Mouse (Mus musculus) MEL (cell line): ENCODE results near the gene Cep170b. TPM values are rescaled to one million over a fixed set of nuclear protein-coding genes. Genes with fewer than 3 reads are reported as not detected.

Source experiments
- BHLHE40 ChIP-seq: IDR thresholded peaks from 2 replicates; pipeline ENCODE4 v1.6.1; 2012; ENCODE audit warnings: low read depth, mild to moderate bottlenecking, inconsistent platforms, low read length, improper control_type of control experiment, borderline replicate concordance
- CHD1 ChIP-seq: IDR thresholded peaks from 2 replicates; pipeline ENCODE4 v1.6.1; 2012; ENCODE audit warnings: low read depth, mild to moderate bottlenecking, inconsistent platforms, low read length, improper control_type of control experiment
- CTCF ChIP-seq, 3 experiments: IDR thresholded peaks in 2 of 3; conservative IDR thresholded peaks in 1 of 3; 2 replicates each; pipeline ENCODE4 v1.5.1; 2011 to 2012; ENCODE audit warnings: low read length in 3 of 3, low read depth in 2 of 3, mild to moderate bottlenecking in 2 of 3, improper control_type of control experiment in 1 of 3, inconsistent platforms in 1 of 3, mixed read lengths in 1 of 3, moderate library complexity in 1 of 3; ENCODE audit not compliant: control insufficient read depth in 1 of 3, insufficient read depth in 1 of 3, poor library complexity in 1 of 3, severe bottlenecking in 1 of 3
- EP300 ChIP-seq, 2 experiments: IDR thresholded peaks; 2 replicates each; pipeline ENCODE4 v1.6.1; 2011; ENCODE audit warnings: improper control_type of control experiment in 2 of 2, low read length in 2 of 2, low read depth in 1 of 2, mild to moderate bottlenecking in 1 of 2
- ETS1 ChIP-seq: IDR thresholded peaks from 2 replicates; pipeline ENCODE4 v1.6.1; 2012; ENCODE audit warnings: low read depth, mild to moderate bottlenecking, inconsistent platforms, low read length, improper control_type of control experiment, moderate library complexity
- GATA1 ChIP-seq: IDR thresholded peaks from 2 replicates; pipeline ENCODE4 v1.6.1; 2011; ENCODE audit warnings: low read depth, low read length, improper control_type of control experiment
- HCFC1 ChIP-seq: IDR thresholded peaks from 2 replicates; pipeline ENCODE4 v1.6.1; 2012; ENCODE audit warnings: low read depth, mild to moderate bottlenecking, inconsistent platforms, low read length, improper control_type of control experiment, moderate library complexity
- JUND ChIP-seq: IDR thresholded peaks from 2 replicates; pipeline ENCODE4 v1.6.1; 2011; ENCODE audit warnings: low read depth, mild to moderate bottlenecking, improper control_type of control experiment, low read length
- KAT2A ChIP-seq: conservative IDR thresholded peaks from 2 replicates; pipeline ENCODE4 v1.6.1; 2012; ENCODE audit warnings: low read depth, low read length, improper control_type of control experiment, inconsistent platforms
- MAZ ChIP-seq: IDR thresholded peaks from 2 replicates; pipeline ENCODE4 v1.6.1; 2012; ENCODE audit warnings: low read depth, mild to moderate bottlenecking, inconsistent platforms, low read length, improper control_type of control experiment
- MYC ChIP-seq: IDR thresholded peaks from 2 replicates; pipeline ENCODE4 v1.6.1; 2011; ENCODE audit warnings: low read depth, mild to moderate bottlenecking, low read length, improper control_type of control experiment, moderate library complexity
- NELFE ChIP-seq: IDR thresholded peaks from 2 replicates; pipeline ENCODE4 v1.6.1; 2011; ENCODE audit warnings: low read depth, low read length, improper control_type of control experiment
- NRF1 ChIP-seq: IDR thresholded peaks from 2 replicates; pipeline ENCODE4 v1.6.1; 2014; ENCODE audit warnings: low read depth, mild to moderate bottlenecking, inconsistent platforms, low read length, improper control_type of control experiment, moderate library complexity; ENCODE audit not compliant: poor library complexity, insufficient read depth, severe bottlenecking
- POLR2AphosphoS2 ChIP-seq: IDR thresholded peaks from 2 replicates; pipeline ENCODE4 v1.6.1; 2011; ENCODE audit warnings: low read length, improper control_type of control experiment
- POLR2AphosphoS5 ChIP-seq: IDR thresholded peaks from 2 replicates; pipeline ENCODE4 v1.6.1; 2012; ENCODE audit warnings: low read depth, borderline replicate concordance, mild to moderate bottlenecking, inconsistent platforms, low read length, moderate library complexity, mixed read lengths
- RCOR1 ChIP-seq: IDR thresholded peaks from 2 replicates; pipeline ENCODE4 v1.6.1; 2012; ENCODE audit warnings: low read depth, mild to moderate bottlenecking, inconsistent platforms, low read length, improper control_type of control experiment
- SIN3A ChIP-seq: IDR thresholded peaks from 2 replicates; pipeline ENCODE4 v1.6.1; 2012; ENCODE audit warnings: low read length, improper control_type of control experiment, inconsistent platforms
- SMC3 ChIP-seq: IDR thresholded peaks from 2 replicates; pipeline ENCODE4 v1.6.1; 2011; ENCODE audit warnings: low read depth, low read length, improper control_type of control experiment
- TCF12 ChIP-seq: IDR thresholded peaks from 2 replicates; pipeline ENCODE4 v1.6.1; 2014; ENCODE audit warnings: low read depth, mild to moderate bottlenecking, inconsistent platforms, low read length, improper control_type of control experiment, moderate library complexity
- UBTF ChIP-seq: IDR thresholded peaks from 2 replicates; pipeline ENCODE4 v1.6.1; 2012; ENCODE audit warnings: low read depth, mild to moderate bottlenecking, inconsistent platforms, low read length, improper control_type of control experiment, moderate library complexity, borderline replicate concordance; ENCODE audit not compliant: insufficient read depth
- USF2 ChIP-seq, 2 experiments: IDR thresholded peaks; 2 replicates each; pipeline ENCODE4 v1.6.1; 2011 to 2012; ENCODE audit warnings: improper control_type of control experiment in 2 of 2, low read length in 2 of 2, borderline replicate concordance in 1 of 2, inconsistent platforms in 1 of 2, low read depth in 1 of 2, mild to moderate bottlenecking in 1 of 2; ENCODE audit not compliant: insufficient read depth in 1 of 2
- ZMIZ1 ChIP-seq: IDR thresholded peaks from 2 replicates; pipeline ENCODE4 v1.6.1; 2012; ENCODE audit warnings: low read depth, mild to moderate bottlenecking, inconsistent platforms, low read length, improper control_type of control experiment, moderate library complexity
- polyA plus RNA-seq, 2 experiments: library from polyadenylated mRNA; stranded (reverse) in 1 of 2; unstranded in 1 of 2; fragments of >175 nt in 1 of 2; fragments of >200 nt in 1 of 2; gene quantifications; 2 replicates each; pipeline versions ENCODE4 v1.2.1 to v1.2.4; 2012; ENCODE audit warnings: low replicate concordance in 2 of 2, low read depth in 1 of 2; ENCODE audit not compliant: insufficient read length in 2 of 2, insufficient read depth in 1 of 2, missing spikeins in 1 of 2
- total RNA-seq: library from RNA; depleted of rRNA; stranded (reverse); fragments of 300-350 nt; gene quantifications from 2 replicates; pipeline ENCODE4 v1.2.3, GENCODE M21; 2012

Cep170b gene
- total and polyA plus RNA-seq, 3 experiments, result 49.7 to 64.0 TPM; not detected in 1

DNA sequence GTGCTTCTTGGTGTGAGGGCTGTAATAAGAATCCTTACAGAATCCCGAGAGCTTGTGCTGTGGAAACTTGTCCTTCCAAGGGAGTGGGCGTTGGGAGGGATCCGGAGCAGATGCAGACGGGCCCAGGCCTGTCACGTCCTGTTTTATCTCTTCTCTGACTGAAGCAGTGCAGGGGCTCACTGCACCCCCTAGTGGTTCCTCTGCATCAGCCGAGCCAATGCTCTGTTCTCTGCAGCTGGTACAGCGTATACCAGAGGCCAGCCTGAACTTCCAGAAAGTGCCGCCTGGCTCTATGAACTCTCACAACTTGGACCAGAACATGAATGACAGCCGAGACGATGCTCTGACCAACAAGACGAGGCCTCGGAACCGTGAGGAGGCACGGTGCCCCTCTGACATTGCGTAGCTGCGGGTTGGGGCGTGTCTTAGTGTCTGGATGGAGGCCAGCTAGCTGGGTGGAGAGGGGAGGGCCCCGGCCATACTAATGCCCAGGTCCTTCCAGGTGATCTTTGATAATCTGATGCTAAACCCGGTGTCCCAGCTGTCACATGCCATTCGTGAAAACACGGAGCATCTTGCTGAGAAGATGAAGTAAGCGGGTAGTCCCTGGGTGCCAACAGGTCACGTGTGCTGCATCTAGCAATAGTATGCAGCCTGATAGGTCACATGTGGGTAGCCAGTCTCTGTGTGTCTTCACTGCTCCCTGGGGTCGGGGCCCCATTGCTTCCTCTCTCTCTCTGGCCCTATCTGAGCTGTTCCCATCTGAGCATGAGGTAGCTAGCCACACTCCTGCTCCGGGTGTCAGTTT lies 23.1 kb downstream of the Cep170b start (continued):
- TF ChIP-seq KAT2A (no peak; the same call in 1 of the 2 replicates), ETS1 (peak; percentile 80), BHLHE40 (peak; percentile 93), MAZ (peak; percentile 80; the same call in 1 of the 2 replicates), POLR2AphosphoS5 (peak; percentile 80; the same call in 1 of the 2 replicates), POLR2AphosphoS2 (peak; percentile 85), CHD1 (peak; percentile 29; the same call in 1 of the 2 replicates), EP300 (IDR thresholded peaks at IDR 0.05; ENCODE audit: low read depth in 1 of 2, low read length in 2 of 2) (peak; percentile 46 to 72; a peak in 3 of 4 replicates), JUND (peak; percentile 63; the same call in 1 of the 2 replicates), SMC3 (peak; percentile 61), UBTF (peak; percentile 73; the same call in 1 of the 2 replicates), GATA1 (peak; percentile 92), ZMIZ1 (peak; percentile 88), NELFE (peak; percentile 90), RCOR1 (peak; percentile 62), NRF1 (peak; percentile 33; the same call in 1 of the 2 replicates), MYC (peak; percentile 96), CTCF (IDR thresholded peaks at IDR 0.05 in 2 of 3, conservative IDR thresholded peaks at IDR 0.05 in 1 of 3; ENCODE audit: control insufficient read depth in 1 of 3, insufficient read depth in 1 of 3, low read depth in 2 of 3, low read length in 3 of 3, poor library complexity in 1 of 3, severe bottlenecking in 1 of 3) (peak in 2 of 3 experiments; percentile 99 to 100; a peak in 4 of 6 replicates), USF2 (IDR thresholded peaks at IDR 0.05; ENCODE audit: borderline replicate concordance in 1 of 2, insufficient read depth in 1 of 2, low read depth in 1 of 2, low read length in 2 of 2) (peak; percentile 98 to 99), TCF12 (peak; percentile 63; the same call in 1 of the 2 replicates), SIN3A (peak; percentile 96), HCFC1 (peak; percentile 71)
